Mouse (Mus musculus): Measurements from ENCODE around the gene Pnkp.

Gene Pnkp

GRCm38 (mm10) chr7:44857042-44857552 is at the start of gene Pnkp:
Gene Pnkp, plus strand, starts transcription at chr7:44857139.
- DNase-seq = peak; percentile 82 to 86

- DNase-seq = no peak
Measured at GRCm38 (mm10) chr7:44808927-44809326, 48.0 kb upstream of the Pnkp start.

- no peak for DNase-seq
Measured at GRCm38 (mm10) chr7:44809466-44809865, 47.5 kb upstream of the Pnkp start.

GRCm38 (mm10) chr7:44810365-44810764 is 46.6 kb upstream of the Pnkp start:
- no peak for DNase-seq

DNA sequence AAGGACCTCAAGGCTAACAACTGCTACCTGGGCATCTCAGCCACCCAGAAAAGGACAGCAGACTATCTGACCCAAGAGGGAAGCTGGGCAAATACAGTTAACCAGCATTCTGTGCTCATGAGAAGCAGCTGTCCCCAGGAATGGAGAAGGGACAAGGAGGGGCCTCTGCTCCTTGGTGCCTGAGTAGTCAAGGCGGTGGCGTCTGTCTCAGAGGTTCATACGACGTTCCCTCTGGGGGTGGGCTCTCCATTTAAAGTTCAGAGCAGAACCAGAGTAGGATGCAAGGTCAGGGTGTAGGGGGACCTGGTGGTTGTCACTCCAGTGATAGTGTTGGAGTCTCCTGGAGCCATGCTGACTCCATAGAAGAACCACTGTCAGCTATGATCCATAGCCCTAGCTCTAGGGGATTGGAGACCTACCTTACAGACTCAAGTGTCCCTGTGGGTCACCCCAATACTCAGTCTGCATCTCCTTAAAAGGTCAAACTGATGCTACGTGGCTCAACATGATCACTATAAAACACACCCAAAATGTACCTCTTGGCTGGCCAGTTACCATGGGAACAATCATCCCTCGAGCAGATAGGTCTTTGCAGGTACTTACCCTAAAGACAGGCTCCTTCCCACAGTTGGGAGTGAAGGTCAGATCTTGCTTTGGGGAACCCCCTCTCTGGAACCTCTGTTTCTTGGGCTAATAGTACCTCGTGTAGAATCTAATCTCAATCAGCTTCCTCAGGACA is 46.0 kb upstream of the Pnkp start:
- DNase-seq = no peak

DNA sequence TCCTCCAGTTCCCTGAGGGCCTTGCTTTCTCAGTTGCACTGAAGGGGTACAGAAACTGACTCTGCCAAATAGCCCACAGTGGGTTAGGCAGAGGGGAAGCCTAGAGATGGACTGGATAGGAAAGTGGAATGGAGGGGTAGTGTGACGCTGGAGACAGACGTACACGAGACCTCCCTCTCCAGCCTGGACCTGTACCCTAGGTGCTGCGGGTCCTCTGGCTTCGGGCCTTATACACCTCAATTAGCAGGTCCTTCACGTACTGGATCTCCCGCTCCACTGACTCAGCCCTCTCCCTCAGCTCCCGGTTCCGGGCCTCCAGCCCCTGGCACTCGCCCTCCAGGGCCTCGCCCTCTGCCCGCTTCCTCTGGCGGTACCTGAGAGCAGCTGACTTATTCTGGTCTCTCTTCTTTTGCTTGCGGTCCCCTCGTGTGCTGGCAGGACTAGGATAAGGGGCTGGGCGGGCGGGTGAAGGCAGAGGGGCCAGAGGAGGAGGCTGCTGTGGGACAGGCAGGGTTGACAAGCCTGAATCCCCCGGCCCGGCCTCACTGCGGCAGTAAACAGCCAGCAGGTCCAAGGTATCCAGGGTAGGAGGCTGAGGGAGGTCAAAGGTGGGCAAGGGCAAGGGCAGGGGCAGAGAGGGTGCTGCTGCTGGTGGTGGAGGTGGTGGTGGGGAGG is 44.2 kb upstream of the Pnkp start:
- no peak for DNase-seq

DNA sequence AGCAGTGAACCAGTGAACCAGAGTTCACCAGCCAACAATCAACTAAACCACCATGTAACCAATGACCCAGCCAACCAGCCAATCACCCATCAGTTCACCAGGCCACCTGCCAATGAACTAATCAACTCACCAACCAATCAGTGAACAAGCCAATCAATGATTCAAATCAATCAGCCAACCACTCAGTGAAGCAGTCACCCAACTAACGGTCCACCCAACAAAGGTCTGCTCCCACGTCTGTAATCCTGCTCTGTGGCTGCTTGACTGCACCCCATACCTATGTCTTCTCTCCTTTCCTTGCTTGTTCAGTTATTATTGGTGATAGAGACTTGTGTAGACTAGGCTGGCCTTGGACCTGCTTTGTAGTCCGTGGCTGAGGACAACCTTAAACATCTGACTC is 43.0 kb upstream of the Pnkp start:
- no peak for DNase-seq

DNA sequence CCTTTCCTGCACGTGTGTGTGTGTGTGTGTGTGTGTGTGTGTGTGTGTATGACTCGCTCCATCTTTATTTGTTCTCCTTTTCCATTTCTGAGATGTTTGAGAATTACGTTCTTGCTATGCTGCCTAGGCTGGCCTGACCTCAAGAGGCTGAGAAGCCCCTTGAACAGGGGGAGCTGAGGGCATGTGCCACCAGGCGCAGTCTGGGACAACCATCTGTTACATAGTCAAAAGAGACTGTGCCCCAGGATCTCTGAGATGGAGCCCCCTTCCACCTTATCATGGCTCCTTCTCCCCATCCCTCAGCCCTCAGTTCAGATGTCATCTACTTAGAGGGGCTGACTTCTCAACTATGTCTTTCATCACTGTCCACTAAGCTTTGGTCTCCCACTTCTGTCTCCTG is 42.5 kb upstream of the Pnkp start:
- DNase-seq = no peak

DNA sequence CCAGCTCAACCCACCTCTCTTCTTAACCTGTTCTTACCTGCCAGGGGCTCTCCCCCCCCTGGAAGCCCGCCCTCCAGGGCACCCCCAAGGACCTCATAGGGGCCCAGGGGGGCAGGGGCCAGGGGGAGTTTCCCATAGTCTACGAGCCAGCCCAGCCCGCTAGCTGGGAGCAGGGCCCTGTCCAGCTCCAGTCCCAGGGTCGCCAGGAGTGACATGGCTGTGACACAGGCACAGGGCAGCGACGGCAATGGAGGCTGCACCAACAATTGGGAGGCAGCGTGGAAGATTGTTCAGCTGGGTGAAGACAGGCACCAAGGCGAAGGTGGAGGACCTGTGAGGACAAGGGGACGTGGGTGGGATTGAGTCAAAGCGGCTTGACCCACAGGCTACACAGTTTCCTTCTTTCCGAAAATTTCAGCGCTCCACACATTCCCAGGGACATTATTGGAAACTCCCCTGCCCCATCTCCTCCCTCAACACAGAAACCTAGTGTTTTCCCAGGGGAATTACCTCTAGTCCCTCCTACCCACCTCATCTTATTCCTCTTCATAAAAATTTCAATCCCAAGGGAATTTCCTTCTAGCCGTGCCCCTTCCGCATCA is 41.9 kb upstream of the Pnkp start:
- DNase-seq = no peak

DNA sequence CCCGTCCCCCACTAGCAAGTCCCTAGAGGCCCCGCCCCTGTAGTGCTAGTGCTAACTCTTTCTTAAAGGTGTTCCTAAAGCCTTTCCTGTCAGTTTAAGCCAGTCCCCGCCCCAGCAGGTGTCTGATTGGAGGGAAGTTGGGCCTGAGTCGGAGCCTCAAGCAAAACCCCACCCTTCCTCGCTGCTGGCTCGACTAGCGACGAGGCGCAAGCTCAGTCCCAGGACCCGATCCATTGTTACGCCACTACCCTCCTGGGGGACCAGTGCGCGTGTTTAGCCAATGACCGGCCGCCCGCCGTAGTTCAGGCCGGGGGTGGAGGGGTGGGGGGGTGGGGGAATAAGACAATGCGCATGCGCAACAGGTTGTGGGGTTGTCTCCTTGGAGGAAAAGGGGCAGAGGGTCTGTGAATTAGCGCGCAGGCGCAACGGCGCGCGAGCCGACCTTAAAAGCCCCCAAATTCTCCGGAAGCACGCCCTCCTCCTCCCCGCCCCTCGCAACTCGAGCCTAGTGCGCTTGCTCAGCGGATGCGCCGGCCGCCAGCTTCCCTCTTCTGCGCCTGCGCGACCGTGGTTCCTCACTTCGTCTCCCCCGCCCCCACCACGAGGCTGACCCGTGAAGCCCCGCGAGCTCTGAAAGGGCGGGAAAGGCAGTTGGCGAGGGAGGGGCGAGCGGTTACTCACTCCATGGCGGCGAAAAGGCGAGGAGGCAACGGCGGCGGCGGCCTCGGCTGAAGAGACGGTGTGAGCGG is 41.0 kb upstream of the Pnkp start, which contains the start of the genes Nup62 and Il4i1:
TSS of gene Nup62 (plus strand) at position 368 of the 749 bp plus-strand sequence.
TSS of gene Il4i1 (plus strand) at position 667 of the 749 bp plus-strand sequence.
- DNase-seq = peak; percentile 98

GRCm38 (mm10) chr7:44816470-44817021 is 40.4 kb upstream of the Pnkp start, which contains the start of gene Atf5:
Gene Atf5, minus strand, starts transcription at chr7:44816658.
- DNase-seq = peak in 1 of 2 experiments; percentile 43

- no peak for DNase-seq
Measured at GRCm38 (mm10) chr7:44817441-44817840, 39.5 kb upstream of the Pnkp start.

DNA sequence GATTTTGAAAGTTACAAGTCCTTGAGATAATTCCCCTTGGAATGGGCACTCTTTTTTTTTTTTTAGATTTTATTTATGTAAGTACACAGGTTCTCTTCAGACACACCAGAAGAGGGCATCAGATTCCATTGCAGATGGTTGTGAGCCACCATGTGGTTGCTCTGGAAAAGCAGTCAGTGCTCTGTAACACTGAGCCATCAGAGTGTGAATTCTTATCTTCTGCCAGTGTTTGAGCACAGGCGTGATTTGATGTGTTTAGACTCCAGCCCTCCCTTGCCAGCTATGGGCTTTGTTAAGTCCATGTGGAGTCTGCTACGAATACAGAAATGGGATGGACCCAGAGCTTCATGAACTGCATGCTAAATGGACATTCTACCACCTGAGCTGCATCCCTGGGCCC is 38.8 kb upstream of the Pnkp start:
- no peak for DNase-seq

DNA sequence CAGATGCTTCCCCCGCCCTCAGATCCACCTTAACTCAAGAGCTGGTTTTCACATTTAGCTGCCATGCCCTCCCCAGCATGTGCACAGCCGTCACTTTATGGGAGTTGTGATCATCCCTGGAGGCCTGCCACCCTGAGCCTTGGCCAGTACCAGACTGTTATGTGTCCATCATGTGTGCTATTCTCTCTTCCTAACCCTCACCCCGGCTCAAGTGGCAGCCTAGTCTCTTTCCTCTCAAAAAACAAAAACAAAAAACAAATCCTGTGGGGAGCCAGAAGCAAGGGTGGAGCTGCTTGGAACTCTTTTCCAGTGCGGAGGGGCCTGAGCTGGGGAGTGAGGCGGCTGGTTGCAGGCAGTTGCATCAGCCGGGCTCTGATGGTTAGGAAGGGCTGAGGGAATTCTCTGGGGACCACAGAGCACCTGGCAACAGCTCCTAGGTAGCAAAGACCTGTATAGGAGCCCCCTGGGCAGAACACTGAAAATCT is 38.1 kb upstream of the Pnkp start:
- peak; percentile 51 to 54 for DNase-seq

DNA sequence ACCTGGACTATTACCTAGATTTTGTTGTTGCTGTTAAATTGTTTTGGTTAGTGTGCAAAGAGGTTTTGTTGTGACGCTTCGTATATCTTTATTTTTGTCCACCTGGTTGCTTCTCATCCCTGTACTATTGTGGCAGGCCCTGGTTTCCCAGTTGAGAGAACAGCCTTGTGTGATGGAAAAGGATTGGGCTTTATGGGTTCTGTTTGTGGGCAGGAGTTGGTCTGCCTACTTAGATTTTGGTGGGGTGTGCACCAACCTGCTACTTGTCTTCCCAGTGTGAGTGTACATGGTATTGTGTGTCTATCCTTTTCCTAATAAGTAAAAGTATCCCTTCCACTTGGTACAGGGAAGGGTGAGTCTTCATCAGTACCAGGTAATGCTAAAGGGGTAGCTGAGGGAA is 37.5 kb upstream of the Pnkp start:
- no peak for DNase-seq

DNA sequence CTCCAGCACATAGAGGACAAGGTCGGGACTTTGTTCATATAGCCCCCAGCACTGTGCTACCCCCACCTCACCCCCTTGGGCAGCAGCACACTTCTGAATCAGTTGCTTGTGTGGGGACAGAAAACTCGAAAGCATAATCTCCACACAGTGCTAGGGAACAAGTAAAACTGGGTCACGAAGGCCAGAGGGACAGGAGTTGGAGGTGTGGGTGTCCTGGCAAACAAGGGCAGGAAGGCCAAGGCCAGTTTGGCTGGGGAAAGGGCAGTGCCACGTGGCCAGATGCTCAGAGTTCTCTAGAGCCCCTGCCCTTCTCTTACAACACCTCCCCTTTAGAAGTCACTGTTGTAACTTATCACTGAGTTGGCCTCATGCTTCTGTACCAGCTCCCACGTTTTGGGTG is 37.1 kb upstream of the Pnkp start:
- no peak for DNase-seq

- no peak for DNase-seq
Measured at GRCm38 (mm10) chr7:44820525-44820924, 36.4 kb upstream of the Pnkp start.

- no peak for DNase-seq
Measured at GRCm38 (mm10) chr7:44821666-44822448, 35.1 kb upstream of the Pnkp start.

- no peak for DNase-seq
Measured at GRCm38 (mm10) chr7:44823409-44823808, 33.5 kb upstream of the Pnkp start.

DNA sequence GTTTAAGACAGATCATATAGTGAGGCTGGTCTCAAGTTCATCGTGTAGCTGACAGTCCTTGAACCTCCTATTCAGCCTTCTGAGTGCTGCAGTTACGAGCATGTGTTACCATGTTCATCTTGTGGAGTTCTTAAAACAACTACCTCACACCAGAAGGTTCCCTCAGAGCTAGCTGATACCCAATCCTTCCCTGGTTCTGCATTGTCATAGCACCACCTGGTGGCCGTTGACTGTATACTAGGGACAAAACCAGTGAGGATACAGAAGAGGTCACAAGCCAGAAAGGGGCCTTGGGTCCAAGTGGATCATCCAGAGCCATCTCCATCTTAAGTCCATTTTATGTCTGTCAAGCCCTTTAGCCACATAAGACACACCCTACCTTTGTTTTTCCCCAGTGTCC is 32.1 kb upstream of the Pnkp start:
- peak; percentile 86 to 87 for DNase-seq

- DNase-seq = no peak
Measured at GRCm38 (mm10) chr7:44826771-44827170, 30.2 kb upstream of the Pnkp start.

DNA sequence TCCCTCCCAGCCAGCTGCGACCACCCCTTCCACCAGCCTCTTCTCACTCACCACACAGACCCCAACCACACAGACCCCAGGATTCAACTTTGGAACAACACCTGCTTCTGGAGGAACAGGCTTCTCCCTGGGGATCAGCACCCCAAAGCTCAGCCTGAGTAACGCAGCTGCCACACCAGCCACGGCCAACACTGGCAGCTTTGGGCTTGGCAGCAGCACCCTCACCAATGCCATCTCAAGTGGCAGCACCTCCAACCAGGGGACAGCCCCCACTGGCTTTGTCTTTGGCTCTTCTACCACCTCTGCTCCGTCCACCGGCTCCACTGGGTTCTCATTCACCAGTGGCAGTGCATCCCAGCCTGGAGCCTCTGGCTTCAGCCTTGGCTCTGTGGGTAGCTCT is 28.2 kb upstream of the Pnkp start:
- DNase-seq = no peak
